Mouse (Mus musculus) c-Kit-positive CD71-positive TER-119-negative erythroid progenitor cells, embryonic 14.5 days (primary cell): ENCODE results near the gene Tmprss13.

Source experiments
- DNase-seq: peaks from one replicate; pipeline ENCODE4 v3.0.0-alpha.2; 2013; ENCODE audit warnings: low read depth

The Tmprss13 gene

DNA sequence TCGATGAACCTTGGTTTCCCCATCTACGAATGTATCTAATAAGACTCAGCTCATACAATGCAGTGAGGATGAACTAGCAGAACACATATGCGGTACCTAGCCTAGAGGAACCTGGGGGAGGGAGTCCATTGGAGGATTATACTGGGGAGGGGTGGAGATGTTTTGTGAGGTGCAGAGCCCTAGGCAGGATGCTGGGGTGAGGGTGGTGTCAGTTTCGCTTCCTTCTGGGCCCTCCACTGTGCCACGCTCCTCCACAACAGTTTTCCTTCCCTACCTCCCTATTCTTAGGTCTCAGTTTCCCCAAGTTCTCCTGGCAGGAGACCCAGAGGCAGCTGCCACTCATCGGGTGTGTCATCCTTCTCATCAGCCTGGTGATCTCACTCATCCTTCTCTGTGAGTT lies 10.7 kb downstream of the Tmprss13 start:
- DNase-seq = no peak

DNA sequence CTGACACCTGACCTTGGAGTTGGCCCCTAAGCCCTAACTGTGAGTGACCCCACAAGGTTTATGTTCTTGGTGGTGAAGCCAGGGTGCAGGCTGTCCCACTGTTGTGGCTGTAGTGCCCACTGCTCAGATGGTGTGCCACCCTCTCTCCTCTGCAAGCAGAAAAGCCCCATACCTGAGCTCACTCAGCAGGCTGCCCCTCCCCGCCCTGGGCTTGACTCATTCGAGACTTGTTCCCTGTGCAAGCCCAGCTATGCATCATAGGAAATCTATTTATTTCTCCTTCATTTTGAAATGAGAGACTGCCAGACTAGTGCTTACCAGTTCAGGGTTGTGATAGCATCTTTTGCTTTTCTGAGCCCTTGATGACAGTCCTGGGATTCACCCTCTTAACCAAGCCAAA lies 18.5 kb downstream of the Tmprss13 start:
- no peak for DNase-seq

DNA sequence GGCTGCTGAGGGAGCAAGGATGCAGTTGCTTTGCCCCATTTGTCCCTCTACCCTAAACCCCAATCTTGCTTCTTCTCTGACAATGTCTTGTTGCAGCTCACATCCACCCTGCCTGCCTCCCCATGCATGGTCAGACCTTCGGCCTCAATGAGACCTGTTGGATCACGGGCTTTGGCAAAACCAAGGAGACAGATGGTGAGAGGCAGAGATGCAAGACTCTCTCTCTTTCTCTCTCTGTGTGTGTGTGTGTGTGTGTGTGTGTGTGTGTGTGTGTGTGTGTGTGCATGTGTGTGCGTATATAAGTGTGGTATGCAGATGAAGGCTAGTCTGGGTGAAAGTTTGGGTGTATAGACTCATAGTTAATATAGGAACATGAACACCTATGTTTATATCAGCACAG lies 24.2 kb downstream of the Tmprss13 start:
- no peak for DNase-seq

DNA sequence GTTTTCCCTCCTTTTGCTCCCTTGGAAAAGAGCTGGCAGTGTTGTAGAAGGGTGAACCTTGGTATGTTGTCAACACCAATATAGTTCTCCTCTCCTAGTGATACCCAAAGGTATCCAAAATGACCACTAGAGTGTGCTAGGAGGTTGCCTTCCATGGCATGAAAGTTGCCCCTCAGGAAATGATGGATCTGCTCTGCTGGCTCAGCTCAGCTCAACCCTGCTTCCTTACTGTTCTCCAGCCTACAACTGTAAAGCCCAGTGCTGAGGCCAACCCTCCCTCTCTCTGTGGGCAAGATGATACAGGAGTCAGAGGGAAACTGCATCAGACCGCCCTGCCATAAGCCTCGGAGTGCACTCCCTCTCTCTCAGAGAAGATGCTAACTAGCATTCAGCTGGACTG lies 26.6 kb downstream of the Tmprss13 start:
- DNase-seq = no peak

DNA sequence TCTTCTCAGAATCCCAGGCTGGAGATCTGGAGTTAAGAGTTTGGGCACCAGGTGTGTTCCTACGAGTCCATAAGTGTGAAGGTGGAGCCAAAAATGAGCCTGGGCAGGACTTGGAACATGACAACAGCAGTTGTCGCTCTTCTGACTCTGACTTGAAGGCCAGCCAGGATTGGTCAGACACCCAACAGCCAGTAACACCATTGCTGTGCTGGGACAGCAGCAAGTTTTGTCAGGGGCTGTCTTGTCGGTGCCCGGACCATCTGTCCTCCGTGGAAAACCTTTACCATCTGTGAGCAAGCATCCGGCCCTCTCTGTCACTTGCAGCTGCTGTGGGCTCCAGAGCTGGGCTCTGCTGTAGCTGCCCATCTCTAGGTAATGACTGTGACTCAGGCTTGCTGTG lies 27.4 kb downstream of the Tmprss13 start:
- DNase-seq = no peak

DNA sequence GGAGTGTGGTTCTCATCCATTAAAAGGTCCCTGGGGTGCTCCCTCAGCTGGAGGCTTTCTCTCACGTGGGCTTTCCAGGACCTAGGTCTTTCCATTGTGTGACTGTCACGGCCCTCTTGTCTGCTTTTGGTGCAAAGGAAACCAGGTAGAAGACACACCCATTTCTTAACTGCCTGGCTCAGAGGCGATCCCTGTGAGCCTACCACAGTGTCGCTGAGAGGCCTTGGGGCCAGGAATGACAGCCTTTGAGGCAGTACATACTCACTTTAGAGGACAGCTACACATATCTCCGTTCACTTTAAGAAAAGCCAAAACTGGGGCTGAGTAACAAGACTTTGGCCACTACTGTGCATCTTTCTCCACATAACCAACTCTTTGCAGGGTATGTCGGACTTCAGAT lies 29.7 kb downstream of the Tmprss13 start:
- no peak for DNase-seq

DNA sequence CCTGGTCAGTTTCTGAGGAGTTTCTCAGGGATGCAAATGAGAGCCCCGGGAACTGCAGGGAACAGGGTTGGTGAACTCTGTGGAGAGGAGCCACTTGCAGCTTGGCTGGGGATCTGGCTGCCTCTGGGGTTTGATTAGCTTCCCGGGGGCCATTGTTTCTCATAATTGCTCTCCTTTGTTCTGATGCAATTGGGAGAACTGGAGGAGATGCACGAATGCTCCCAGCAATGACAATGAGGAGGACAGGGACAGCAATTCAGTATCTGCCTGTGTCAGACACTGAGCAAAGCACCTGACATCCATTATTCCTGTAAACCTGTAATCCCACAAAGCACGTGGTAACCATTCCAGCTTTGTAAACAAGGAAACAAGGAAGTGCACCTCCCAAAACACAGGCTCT lies 30.3 kb downstream of the Tmprss13 start:
- no peak for DNase-seq

DNA sequence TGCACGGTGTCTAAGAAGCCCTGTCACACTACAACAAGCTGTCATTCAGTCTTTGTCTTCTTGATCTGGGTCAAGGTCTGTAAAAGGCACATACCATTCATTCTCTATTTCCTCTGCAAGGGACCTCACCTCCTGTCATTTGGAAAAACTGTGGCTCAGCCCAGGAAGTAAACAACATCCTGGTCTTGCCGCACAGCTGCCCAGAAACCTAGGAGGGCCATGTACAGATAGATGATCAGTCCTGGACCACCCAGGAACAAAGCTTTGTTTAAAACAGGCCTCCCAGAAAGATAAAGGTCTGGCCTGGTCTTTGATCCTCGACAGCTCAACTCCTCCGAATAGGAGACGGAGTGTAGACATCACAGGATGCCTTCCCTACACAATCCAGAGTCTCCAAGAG lies 31.0 kb downstream of the Tmprss13 start:
- no peak for DNase-seq

DNA sequence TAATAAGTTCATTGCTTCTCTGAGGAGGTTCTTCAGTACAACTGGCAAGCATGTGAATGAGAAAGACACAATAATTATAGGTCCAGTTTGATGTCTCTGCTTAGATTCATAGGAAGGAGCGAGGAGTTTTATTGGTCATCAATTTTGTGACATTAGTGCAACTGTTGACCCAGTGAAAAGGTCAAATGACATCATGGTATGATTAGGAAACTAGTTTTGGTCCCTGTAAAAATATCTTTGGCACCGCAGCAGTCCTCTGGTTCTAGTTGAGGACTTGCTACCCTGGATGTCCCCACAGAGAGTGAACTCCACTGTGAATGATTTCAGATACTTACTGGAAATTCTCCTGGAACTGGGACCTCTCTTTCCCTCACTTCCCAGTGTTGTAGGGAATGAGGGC lies 36.3 kb downstream of the Tmprss13 start:
- no peak for DNase-seq

DNA sequence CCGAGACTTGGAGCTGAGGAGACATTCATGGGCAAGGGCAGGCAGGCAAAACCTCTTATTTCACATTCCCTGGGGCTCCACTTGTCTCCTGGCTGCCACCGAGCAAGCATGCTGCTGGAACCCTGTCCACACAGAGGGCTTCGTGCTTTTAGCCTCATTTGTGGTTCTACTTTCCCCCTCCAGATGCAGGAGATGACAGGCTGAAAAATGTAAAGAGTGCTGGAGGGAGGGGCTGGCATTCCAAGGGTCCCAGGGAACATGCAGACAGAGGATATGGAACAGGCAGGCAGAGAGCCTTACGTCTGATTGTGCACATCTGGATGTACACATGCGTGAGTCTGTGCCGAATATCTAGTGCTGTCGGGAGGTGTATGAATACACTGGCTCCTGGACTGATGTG lies 39.5 kb downstream of the Tmprss13 start:
- no peak for DNase-seq

DNA sequence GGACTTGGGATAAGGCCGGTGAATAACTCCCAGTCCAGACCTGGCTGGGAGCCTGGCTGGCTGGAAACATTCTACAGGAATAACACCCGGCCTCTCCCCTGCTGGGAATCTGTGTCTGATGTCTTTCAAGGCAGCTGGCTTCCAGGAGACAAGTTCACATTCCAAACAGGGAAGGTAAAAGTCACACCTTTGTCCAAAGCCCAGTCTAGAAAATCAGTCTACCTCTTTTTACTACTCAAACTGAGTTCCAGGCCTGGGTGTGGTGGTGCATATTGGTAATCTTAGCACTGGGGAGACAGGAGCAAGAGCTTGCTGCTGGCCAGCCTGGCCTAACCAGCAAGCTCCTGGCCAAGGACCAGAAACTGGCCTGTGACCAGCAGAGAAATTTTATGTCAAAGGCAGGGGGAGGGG lies 43.2 kb downstream of the Tmprss13 start:
- DNase-seq = no peak

DNA sequence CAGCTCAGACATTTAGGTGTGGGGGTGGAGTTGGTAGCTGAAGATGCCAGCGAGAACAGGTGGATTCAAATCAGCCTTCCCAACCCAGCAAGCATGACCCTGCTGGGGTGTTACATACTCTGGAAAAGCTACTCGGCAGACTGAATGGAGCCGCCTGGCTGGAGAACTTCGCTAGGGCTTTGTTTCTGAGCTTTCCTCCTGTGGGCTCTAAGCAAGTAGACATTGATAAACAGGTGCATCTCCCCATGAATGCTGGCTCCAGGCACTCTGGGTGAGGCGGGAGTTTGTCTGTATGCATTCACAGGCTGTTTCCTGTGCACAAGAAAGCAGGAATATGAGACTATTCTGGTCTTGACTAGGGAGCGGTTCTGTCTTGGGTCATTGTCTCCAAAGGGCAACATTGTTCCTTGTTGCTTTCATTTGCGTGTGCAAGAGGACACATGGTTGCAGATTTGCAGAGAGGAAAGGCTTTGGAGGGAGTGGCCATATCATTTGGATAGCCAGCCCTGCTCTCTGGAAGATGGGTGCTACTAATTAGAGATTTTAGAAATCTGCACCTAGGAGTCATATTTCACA lies 44.8 kb downstream of the Tmprss13 start:
- DNase-seq = no peak

DNA sequence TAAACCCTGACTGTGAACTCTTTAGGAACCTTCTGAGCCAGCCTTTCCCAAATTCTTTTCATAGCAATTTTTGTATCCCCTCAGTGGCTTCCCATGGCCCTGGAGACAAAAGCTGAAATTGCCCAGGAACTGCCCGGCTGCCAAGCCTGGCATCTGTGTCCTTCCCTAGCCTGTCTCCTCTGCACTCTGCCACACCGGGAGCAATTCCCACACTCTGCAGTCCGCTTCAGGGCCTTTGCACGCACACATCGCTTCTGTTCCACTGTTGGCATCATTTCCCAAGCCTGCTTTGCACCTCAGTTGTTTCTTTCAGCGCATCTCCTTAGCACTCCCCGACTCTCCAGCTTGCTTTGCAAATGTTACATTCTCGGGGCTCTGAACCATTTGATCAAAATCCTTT lies 48.8 kb downstream of the Tmprss13 start:
- DNase-seq = no peak

DNA sequence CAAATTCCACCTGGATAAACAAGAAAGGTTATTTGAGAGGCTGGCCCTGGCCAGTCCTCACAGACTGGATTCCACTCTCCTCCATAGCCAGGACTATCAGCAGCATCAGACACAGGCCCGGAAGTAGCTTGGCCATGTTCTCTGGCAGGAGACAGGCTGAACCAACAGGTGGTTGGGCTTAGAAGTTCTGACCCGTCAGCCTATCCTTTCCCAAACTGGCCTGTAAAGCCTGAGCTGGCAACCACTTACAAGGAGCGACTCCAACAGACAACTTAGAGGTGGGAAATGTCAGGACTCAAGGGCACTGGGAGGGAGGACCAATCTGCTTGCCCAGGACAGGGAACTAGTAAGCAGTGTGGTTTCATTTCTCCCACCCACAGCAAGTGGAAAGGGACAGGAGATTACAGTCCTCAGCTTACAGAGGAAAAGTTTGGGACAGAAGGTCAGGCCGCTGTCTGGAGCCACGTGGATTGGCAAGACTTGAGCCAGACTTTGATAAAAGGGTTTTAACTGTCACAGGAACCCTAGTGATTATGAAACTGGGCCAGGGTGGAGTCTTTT lies 49.5 kb downstream of the Tmprss13 start:
- no peak for DNase-seq

DNA sequence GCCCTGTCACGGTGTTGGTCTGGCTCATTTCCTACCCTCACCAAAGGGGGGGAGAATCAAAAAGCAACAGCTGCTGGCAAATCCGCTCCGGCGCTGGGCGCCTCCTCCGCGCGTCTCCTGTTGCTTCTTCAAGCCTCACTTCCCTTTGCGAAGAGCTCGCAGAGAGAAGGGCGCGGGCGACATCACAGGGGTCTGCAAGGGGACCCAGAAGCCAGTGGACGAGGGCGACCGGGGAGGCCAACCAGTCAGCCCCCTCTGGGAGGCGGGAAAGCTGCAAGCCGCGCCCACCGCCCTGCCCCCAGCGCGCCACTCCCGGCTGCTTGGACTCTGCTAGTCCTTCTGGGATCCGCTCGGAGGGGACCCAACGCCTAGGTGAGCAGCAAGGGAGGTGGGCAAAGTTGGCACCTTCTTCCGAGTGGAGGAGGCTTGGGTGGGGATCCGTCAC lies 51.2 kb downstream of the Tmprss13 start, which contains the start of gene Fxyd6:
Fxyd6 (plus strand) TSS at position 69 of the 445 bp plus-strand sequence.
- DNase-seq = no peak

DNA sequence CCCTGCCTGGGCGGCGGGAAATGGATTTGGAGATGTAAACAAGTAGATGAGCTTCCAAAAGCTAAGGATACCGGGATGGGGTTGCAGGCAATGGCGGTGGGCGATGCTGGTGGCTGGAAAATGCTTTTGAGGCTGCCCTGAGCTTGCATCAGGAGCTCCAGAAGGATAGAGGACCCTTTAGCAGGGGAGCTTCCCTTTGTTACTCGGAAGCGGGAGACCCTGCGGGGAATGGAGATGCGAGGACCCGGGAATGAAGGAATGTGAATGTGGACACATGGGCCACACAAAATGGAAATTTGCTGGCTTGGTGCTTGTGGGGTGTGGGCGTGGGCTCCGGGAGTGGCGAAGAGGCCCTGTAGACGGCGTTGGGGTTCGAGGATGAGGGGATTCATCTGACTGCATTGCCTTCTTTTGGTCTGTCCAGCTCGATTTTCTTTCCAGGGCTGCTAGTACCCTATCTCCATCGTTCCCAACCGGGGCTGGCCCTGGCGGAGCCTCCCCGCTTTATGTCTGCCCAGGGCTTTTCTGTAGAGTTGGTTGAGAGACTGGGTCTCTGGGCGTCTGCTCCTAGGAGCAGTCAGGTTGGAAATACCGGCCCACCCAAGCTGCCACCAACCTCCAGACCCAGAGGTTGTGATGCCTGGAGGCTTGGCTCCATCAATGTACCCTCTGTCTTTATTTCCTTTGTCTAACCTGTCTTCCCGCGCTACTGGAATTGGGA lies 51.9 kb downstream of the Tmprss13 start:
- DNase-seq = no peak

DNA sequence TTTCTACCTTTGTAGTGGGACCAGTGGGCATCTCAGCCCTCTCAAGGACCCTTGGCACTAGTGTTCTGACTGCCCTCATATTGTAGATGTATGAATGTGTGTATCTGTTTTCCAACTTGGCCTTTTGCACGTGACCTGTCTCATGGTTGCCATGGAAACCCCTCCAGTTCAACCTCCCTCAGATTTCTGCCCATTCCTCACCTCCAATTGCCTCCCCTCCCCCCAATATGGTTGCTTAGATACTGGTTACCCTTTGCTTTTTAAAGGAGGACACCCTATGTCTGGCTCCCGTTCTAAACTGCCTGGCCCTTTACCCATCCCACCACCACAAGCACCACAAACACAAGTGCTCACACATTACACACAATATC lies 52.4 kb downstream of the Tmprss13 start:
- DNase-seq = no peak

DNA sequence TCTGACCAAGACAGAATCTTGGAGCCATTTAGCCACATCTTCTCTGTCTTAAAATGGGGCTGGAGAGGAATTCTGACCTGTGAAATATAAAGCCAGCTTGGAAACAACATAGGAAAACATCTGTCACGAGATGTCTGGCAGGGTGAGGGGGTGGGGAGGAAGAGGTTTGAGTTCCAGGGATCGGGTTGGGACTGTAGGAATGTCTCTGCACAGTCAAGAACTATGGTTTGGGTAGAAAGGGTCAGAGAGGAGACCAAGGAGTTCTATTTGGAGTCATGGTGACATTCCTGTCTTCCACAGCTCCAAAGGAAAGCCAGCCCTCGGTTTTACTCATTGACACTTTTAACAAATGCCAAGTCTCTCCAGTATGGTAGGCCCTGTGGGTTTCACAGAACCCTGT lies 55.0 kb downstream of the Tmprss13 start:
- no peak for DNase-seq

DNA sequence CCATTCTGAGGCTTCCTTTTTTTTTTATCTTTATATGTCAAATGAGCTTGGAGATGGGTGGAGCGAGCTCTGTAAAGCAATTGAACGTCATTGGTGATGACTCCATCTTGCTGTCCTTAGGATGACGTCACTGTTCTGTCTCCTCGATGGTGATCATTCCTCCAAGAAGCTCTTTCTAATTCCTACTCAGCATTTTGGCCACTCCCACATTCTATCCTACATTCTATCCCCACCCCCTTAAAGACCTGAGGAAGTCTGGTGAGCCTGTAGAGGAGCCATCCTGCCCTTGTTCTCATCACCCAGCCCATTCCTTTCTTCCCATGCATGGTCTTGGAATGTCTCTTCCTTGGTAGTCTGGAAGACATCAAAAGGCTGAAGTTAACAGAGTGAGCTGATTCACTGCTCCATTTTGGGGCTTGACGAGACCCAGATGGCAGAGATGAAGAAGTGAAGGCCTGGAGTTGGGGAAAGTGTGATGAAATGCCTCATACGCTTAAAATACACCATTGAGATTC lies 56.1 kb downstream of the Tmprss13 start:
- no peak for DNase-seq

DNA sequence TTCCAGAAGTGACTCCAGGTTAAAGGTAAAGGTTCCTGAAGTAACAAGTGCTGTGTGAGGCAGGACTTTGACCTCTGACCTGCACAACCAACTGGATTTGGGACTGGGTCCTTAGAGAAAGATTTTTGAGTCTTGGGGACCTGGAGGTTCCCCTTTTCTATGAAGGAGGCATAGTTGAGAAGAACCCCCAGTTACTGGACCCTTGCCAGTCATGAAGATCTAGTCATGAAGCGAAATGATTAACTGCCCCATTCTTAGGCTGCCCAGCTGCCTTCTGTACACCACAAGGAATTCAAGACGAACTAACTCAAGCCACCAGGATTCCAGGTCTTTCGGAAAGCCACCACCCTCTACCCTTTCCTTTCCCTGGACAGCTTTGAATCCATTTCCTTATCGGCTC lies 57.5 kb downstream of the Tmprss13 start:
- no peak for DNase-seq

DNA sequence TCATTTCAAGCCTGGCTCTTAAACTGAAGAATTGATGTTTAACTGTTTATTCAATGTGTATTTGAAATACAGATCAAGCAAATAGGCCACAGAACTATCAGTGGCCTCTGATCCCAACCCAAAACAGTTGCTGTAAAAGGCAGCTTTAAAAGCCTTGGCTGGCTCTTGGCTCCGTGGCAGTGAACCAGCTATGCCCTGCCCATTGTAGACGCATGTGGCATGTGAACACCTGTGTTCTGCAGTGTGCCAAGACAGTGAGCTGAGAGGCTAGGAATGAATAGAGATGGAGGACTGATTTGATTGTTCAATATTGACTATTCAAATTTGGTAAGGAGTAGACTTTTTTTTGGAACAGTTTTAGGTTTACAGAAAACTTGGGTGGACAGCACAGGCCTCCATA lies 58.0 kb downstream of the Tmprss13 start:
- DNase-seq = no peak

DNA sequence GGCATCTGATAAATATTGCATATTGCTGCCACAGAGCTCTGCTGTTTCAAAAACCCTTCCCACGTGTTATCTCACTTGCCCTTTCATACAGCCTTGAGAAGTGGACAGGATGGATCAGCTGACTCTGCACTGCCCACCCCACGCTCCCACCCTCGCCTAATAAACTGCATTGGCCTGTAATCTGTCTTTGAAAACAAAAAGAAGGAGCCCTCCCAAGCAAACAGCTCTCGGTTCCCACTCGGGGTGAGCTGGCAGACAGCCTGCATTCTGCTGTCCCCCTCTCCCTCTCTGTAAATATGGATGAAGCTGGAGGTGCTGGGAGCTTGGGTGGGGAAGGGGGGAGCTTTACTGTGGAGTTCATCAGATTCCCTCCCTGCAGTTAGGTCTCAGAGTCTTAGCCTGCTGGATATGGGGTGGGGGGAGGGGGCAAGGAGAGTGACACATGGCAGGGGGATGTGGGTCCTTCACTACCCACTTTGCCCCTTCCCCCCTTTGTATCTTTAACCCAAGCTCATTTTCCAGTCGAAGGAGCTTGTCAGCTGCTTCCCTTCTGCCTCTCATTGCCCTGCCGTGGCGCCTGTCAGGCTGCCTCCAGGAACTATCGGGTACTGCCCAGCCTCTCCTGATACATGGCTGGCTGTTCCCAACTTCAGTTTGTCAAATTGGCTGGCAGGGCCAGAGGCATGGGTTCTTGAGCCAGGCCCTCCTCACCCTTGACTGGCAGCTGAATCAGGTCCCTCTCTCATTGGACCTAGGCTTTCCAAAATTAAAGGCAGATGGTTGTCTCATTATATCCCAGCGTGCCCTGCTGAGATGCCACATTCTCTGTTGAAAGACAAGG lies 61.7 kb downstream of the Tmprss13 start:
- no peak for DNase-seq

DNA sequence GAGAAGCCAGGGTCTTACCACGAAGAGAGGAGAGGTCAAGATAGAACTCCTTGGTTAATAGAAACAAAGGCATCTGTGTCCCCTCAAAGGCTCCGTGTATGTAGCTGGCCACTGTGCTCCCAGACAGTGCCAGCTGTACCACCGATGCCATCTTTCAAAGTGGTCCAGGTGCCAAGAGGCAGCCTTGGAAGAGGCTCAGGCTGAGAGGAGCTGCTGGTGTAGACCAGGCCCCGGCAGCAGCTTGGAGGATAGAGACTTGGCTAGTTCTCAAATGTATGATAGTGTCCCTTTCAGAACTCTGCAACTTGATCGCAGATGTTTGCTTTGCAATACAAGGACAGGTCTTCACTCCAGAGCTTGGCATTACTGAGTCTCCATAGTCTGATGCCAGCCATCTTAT lies 63.4 kb downstream of the Tmprss13 start:
- no peak for DNase-seq
